18 mouse cellular contexts compared by ENCODE assay signal in the genomic region with DNA sequence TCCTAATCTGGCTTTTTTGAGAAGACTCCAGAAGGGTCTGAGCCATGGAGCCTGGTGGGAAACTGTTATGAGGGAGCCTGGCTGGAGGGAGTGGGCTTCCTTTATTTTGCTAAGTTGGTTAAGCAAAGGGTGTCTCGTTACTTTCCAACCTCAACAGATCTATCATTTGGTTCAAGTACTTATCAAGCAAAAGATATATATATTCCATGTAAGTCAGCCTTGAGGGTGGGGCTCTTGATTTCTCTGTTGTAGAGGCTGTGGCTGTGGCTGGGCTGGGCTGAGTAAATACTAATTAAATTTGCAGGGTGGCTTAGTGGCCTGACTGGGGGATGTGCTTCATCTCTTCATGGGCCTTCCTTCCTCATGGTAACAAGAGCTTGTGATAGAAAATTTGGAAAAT. TPM values are rescaled to one million over a fixed set of nuclear protein-coding genes. Genes with fewer than 3 reads are reported as not detected.
DNase-seq lines count a peak whose midpoint lies in the region; ATAC-seq and TF ChIP-seq lines count a peak whose summit lies in the region.
"Had no signal": no experiment of that assay in that cellular context is flagged by ENCODE, and none has a peak within 500 bp of the region (broad histone marks: within the 10 kb centered on the region; RNA-seq: fewer than 3 reads in every experiment).

No protein-coding gene starts in this region.

- H3K4me2 ChIP-seq in heart, embryonic 13.5 days = peak overlapping the region; percentile 82; the same call in 1 of the 2 replicates
- H3K4me2 ChIP-seq in limb, embryonic 13.5 days (replicated peaks) = no peak overlapping the region
- peak overlapping the region; percentile 21; the same call in 1 of the 2 replicates for H3K4me2 ChIP-seq in limb, embryonic 15.5 days
- H3K4me2 ChIP-seq: forebrain, embryonic 12.5 days; neural tube, embryonic 12.5 days had no signal

- ATAC-seq in heart, embryonic 13.5 days (ENCODE audit: extremely low read depth, insufficient number of reproducible peaks, low FRiP score, low TSS enrichment) = no peak
- ATAC-seq in limb, embryonic 13.5 days (ENCODE audit: low FRiP score, low read depth) = no peak
- no peak for ATAC-seq in limb, embryonic 15.5 days (ENCODE audit: insufficient number of reproducible peaks, low FRiP score, low TSS enrichment, low read depth)
- ATAC-seq: lung, postnatal 0 days had no signal

- peak overlapping the region; percentile 93 for H3K27ac ChIP-seq in heart, embryonic 13.5 days (replicated peaks)
- peak overlapping the region; percentile 34; the same call in 1 of the 2 replicates for H3K27ac ChIP-seq in limb, embryonic 13.5 days
- H3K27ac ChIP-seq in limb, embryonic 10.5 days = no peak overlapping the region
- H3K27ac ChIP-seq in bone marrow macrophage, adult 2 months (ENCODE audit: insufficient read depth, low read depth, low read length) = peak overlapping the region; percentile 17
- peak overlapping the region; percentile 70; the same call in 1 of the 2 replicates for H3K27ac ChIP-seq in limb, embryonic 15.5 days
- H3K27ac ChIP-seq: forebrain, embryonic 12.5 days; liver, embryonic 13.5 days; midbrain, embryonic 10.5 days; neural tube, embryonic 12.5 days had no signal

- no peaks in the 10 kb centered on the region for H3K27me3 ChIP-seq in heart, embryonic 13.5 days (replicated peaks)
- H3K27me3 ChIP-seq in limb, embryonic 13.5 days = peaks cover 6% of the 10 kb centered on the region; the same call in 1 of the 2 replicates
- peaks cover 49% of the 10 kb centered on the region for H3K27me3 ChIP-seq in limb, embryonic 10.5 days (ENCODE audit: low read depth, poor library complexity, severe bottlenecking)
- H3K27me3 ChIP-seq in limb, embryonic 15.5 days = 0 out of 2 replicates have a peak, but pooled peaks cover 3% of the 10 kb centered on the region

- no peak overlapping the region for H3K4me3 ChIP-seq in heart, embryonic 13.5 days
- H3K4me3 ChIP-seq in limb, embryonic 13.5 days = no peak overlapping the region
- H3K4me3 ChIP-seq in limb, embryonic 10.5 days = no peak overlapping the region
- no peak overlapping the region for H3K4me3 ChIP-seq in bone marrow macrophage, adult 2 months (ENCODE audit: insufficient read depth, low read length)
- no peak overlapping the region for H3K4me3 ChIP-seq in limb, embryonic 15.5 days
- H3K4me3 ChIP-seq: forebrain, embryonic 12.5 days; liver, embryonic 13.5 days; midbrain, embryonic 10.5 days; neural tube, embryonic 12.5 days had no signal

- TF ChIP-seq CTCF in bone marrow macrophage, adult 2 months (IDR thresholded peaks at IDR 0.05; ENCODE audit: low read depth, low read length) = no peak

- H3K9me3 ChIP-seq in heart, embryonic 13.5 days = no peaks in the 10 kb centered on the region
- H3K9me3 ChIP-seq in limb, embryonic 13.5 days = no peaks in the 10 kb centered on the region
- H3K9me3 ChIP-seq in limb, embryonic 10.5 days (replicated peaks) = no peaks in the 10 kb centered on the region
- H3K9me3 ChIP-seq in limb, embryonic 15.5 days = no peaks in the 10 kb centered on the region
- H3K9me3 ChIP-seq: forebrain, embryonic 12.5 days; liver, embryonic 13.5 days; midbrain, embryonic 10.5 days; neural tube, embryonic 12.5 days had no signal

- H3K9ac ChIP-seq in heart, embryonic 13.5 days = peak overlapping the region; percentile 68; the same call in 1 of the 2 replicates
- no peak overlapping the region for H3K9ac ChIP-seq in limb, embryonic 13.5 days
- H3K9ac ChIP-seq in limb, embryonic 15.5 days = no peak overlapping the region
- H3K9ac ChIP-seq: forebrain, embryonic 12.5 days; liver, embryonic 13.5 days; neural tube, embryonic 12.5 days had no signal

- no peaks in the 10 kb centered on the region for H3K36me3 ChIP-seq in heart, embryonic 13.5 days
- H3K36me3 ChIP-seq in limb, embryonic 13.5 days = no peaks in the 10 kb centered on the region
- H3K36me3 ChIP-seq in limb, embryonic 10.5 days = no peaks in the 10 kb centered on the region
- H3K36me3 ChIP-seq in limb, embryonic 15.5 days = no peaks in the 10 kb centered on the region
- H3K36me3 ChIP-seq: forebrain, embryonic 12.5 days; liver, embryonic 13.5 days; midbrain, embryonic 10.5 days; neural tube, embryonic 12.5 days had no signal

- DNase-seq in heart, adult 8-10 months (ENCODE audit: low spot score) = no peak
- no peak for DNase-seq in limb, embryonic 10.5 days (ENCODE audit: low spot score)
- DNase-seq in gastrocnemius, postnatal 25 days = no peak
- no peak for DNase-seq in cerebellum, adult 11-12 months
- DNase-seq: cerebellum, postnatal 36 days; gastrocnemius, postnatal 10 days; kidney, postnatal 10 days; left cerebral cortex, postnatal 4 days; liver, embryonic 13.5 days; spleen, adult 18-20 months had no signal

- peaks cover 67% of the 10 kb centered on the region for H3K4me1 ChIP-seq in heart, embryonic 13.5 days
- H3K4me1 ChIP-seq in limb, embryonic 13.5 days = peaks cover 52% of the 10 kb centered on the region
- peaks cover 34% of the 10 kb centered on the region for H3K4me1 ChIP-seq in limb, embryonic 10.5 days
- peaks cover 59% of the 10 kb centered on the region for H3K4me1 ChIP-seq in bone marrow macrophage, adult 2 months (ENCODE audit: control insufficient read depth, insufficient read depth, low read length)
- H3K4me1 ChIP-seq in limb, embryonic 15.5 days = peaks cover 59% of the 10 kb centered on the region

- TF ChIP-seq POLR2A in bone marrow macrophage, adult 2 months (IDR thresholded peaks at IDR 0.05; ENCODE audit: borderline replicate concordance, low read depth, low read length) = no peak

- 54% methylated on average over 1 of the region's 1 CpGs for WGBS in heart, embryonic 13.5 days
- 53% methylated on average over 1 of the region's 1 CpGs for WGBS in limb, embryonic 13.5 days
- WGBS in limb, embryonic 10.5 days = 68% methylated on average over 1 of the region's 1 CpGs
- WGBS in limb, embryonic 15.5 days = 54% methylated on average over 1 of the region's 1 CpGs

RNA-seq across cellular contexts. Expression of a gene that starts 4.1 kb away (rescaled TPM):
- polyA plus RNA-seq in heart, embryonic 13.5 days (2015; fragmentation: Nextera tagmentation; extraction: Ambion mirVana) = 205 and 215 TPM in 2 replicates
- total RNA-seq in heart, adult 8-10 months (2022) = 100 to 1,000 TPM; 584 to 827 (median 671) TPM
- 113 and 118 TPM in 2 replicates for polyA plus RNA-seq in limb, embryonic 13.5 days (2015; fragmentation: Nextera tagmentation; extraction: Ambion mirVana)
- polyA plus RNA-seq in limb, embryonic 10.5 days (2016; fragmentation: Nextera tagmentation; extraction: Ambion mirVana) = 9.5 and 19.7 TPM in 2 replicates
- polyA plus RNA-seq in bone marrow macrophage, adult 2 months (2012; ENCODE audit: insufficient read depth, insufficient read length, missing spikeins) = 330 and 333 TPM in 2 replicates
- polyA plus RNA-seq in limb, embryonic 15.5 days (2015; fragmentation: Nextera tagmentation; extraction: Ambion mirVana) = 288 and 360 TPM in 2 replicates
- total RNA-seq in gastrocnemius, postnatal 25 days (2021) = 100 to 1,000 TPM; 345 to 440 TPM

RNA-seq across cellular contexts. Expression of a gene that starts 59.4 kb away (rescaled TPM):
- polyA plus RNA-seq in heart, embryonic 13.5 days (2015; fragmentation: Nextera tagmentation; extraction: Ambion mirVana) = 228 and 262 TPM in 2 replicates
- total RNA-seq in heart, adult 8-10 months (2022) = 100 to 1,000 TPM; 120 to 139 (median 132) TPM
- polyA plus RNA-seq in limb, embryonic 13.5 days (2015; fragmentation: Nextera tagmentation; extraction: Ambion mirVana) = 353 and 356 TPM in 2 replicates
- 206 and 229 TPM in 2 replicates for polyA plus RNA-seq in limb, embryonic 10.5 days (2016; fragmentation: Nextera tagmentation; extraction: Ambion mirVana)
- 259 and 260 TPM in 2 replicates for polyA plus RNA-seq in bone marrow macrophage, adult 2 months (2012; ENCODE audit: insufficient read depth, insufficient read length, missing spikeins)
- 341 and 342 TPM in 2 replicates for polyA plus RNA-seq in limb, embryonic 15.5 days (2015; fragmentation: Nextera tagmentation; extraction: Ambion mirVana)
- total RNA-seq in gastrocnemius, postnatal 25 days (2021) = 10 to 100 TPM; 79.3 to 81.6 TPM
